Mouse (Mus musculus): ENCODE results near the gene Mettl24.

DNA sequence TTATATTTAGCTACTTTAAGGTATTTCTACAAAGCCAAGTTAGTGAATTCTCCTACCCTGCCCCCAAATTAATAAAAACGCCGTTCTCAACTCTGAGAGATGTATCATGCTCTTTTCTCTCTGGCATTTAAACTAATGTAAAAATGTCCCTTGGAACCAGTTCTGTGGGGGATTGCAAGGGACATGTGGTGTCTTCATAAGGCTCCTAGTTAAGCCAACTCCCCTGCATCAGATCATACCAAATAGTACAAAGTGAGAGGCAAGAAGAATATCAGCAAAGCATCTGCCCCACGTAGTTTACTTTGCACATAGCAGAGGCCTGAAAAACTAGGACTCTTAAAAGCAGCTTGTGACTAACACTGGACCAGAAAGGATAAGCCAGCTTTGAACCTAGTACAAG is 33.6 kb downstream of the Mettl24 start:
- no peak for TF ChIP-seq CTCF (IDR thresholded peaks at IDR 0.05; ENCODE audit: borderline replicate concordance, insufficient read depth, low read depth, low read length)
- TF ChIP-seq POLR2A (IDR thresholded peaks at IDR 0.05; ENCODE audit: borderline replicate concordance, insufficient read depth, low read length), result no peak

All from cerebellum, adult 2 months (tissue).